Mouse (Mus musculus) spleen, adult 18-20 months (tissue): ENCODE measurements around the gene C1qtnf6.
A peak's percentile ranks its signal among the peaks of the same experiment; 100 is the strongest.

Experiments
- DNase-seq, 2 experiments: peaks; one replicate each; pipeline ENCODE4 v3.0.0; 2022; ENCODE audit warnings: mixed read lengths in 2 of 2

C1qtnf6 gene

GRCm38 (mm10) chr15:78530671-78531450, at the start of gene C1qtnf6:
Gene C1qtnf6, minus strand, starts transcription at chr15:78531416.
- no peak for DNase-seq

- no peak for DNase-seq
These were observed 45.1 kb upstream of the C1qtnf6 start for GRCm38 (mm10) chr15:78576284-78576810.

GRCm38 (mm10) chr15:78572658-78573397, 41.6 kb upstream of the C1qtnf6 start, which contains the start of gene Rac2:
Gene Rac2, minus strand, starts transcription at chr15:78572783.
- DNase-seq = peak; percentile 78 to 82

GRCm38 (mm10) chr15:78572270-78572600, 41.0 kb upstream of the C1qtnf6 start:
- no peak for DNase-seq

DNA sequence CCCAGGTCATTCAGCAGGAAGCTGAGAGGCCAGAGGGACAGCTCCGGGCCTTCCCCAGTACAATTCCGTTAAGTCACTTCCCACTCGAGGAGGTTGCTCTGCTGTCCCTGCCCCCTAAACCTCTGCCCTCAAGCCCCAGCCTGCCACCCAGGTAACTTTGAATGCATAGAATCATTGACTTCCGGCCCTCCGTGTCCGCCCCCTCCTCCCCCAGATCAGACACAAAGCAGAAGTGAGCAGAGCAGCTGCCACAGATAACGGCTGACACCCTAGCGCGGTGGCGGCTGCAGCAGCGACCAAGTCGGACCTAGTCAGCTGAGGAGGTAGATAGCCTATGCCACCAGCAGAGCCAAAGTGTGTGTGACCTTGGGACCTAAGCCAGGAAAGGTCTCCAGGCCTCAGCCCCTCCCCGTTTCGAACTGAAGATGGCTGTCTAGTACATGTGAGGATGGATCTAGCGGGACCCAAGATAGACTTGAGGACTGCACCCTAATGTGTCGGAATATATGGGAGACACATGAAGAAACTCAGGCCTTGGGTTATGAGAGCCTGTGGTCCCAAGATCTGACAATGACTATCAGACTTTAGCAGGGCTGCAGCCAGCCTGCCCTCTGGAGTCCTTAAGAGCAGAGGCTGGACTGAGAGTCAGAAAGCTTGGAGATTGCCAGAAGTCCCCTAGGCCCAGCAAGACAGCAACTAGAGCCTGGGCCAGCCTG, 40.5 kb upstream of the C1qtnf6 start:
- DNase-seq = peak; percentile 81 to 85

GRCm38 (mm10) chr15:78570170-78570569, 39.0 kb upstream of the C1qtnf6 start:
- DNase-seq = no peak

GRCm38 (mm10) chr15:78567608-78568120, 36.4 kb upstream of the C1qtnf6 start:
- peak in 1 of 2 experiments; percentile 14 for DNase-seq

DNA sequence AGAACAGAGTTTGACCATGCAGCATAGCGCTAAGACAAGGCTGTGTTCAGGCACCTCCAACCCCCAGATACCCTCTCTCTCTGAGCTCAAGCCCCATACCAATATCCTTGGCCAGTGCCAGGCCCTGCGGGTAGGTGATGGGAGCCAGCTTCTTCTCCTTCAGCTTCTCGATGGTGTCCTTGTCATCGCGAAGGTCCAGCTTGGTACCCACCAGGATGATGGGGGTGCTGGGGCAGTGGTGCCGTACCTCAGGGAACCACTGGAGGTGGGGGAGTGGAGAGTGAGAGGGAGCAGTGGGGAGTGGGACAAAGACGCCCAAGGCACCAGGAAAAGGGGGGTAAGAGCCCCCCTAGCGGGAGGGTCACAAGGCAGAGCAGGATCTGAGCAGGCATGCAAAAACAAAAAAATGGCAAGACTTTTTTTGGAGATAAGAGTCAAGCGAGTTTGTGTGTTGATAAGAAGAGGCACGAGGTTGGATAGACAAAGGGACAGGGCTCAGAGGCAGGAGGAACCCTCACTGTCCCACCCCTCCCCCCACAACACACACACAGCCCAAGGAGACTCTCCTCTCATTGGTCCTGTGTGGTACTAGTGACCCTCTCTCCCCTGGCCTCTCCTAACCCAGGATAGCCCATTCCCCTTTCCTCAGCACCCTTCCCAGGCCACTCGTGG, 33.7 kb upstream of the C1qtnf6 start:
- peak in 1 of 2 experiments; percentile 20 for DNase-seq

- peak; percentile 67 to 76 for DNase-seq
These were observed 32.7 kb upstream of the C1qtnf6 start for GRCm38 (mm10) chr15:78563937-78564336.

GRCm38 (mm10) chr15:78563344-78563743, 32.1 kb upstream of the C1qtnf6 start:
- DNase-seq = no peak

- no peak for DNase-seq
These were observed 28.1 kb upstream of the C1qtnf6 start for GRCm38 (mm10) chr15:78559141-78559979.

- no peak for DNase-seq
These were observed 26.7 kb upstream of the C1qtnf6 start for GRCm38 (mm10) chr15:78557693-78558535.

- no peak for DNase-seq
These were observed 23.5 kb upstream of the C1qtnf6 start for GRCm38 (mm10) chr15:78554545-78555313.

- DNase-seq = no peak
These were observed 18.0 kb upstream of the C1qtnf6 start for GRCm38 (mm10) chr15:78549189-78549734.

DNA sequence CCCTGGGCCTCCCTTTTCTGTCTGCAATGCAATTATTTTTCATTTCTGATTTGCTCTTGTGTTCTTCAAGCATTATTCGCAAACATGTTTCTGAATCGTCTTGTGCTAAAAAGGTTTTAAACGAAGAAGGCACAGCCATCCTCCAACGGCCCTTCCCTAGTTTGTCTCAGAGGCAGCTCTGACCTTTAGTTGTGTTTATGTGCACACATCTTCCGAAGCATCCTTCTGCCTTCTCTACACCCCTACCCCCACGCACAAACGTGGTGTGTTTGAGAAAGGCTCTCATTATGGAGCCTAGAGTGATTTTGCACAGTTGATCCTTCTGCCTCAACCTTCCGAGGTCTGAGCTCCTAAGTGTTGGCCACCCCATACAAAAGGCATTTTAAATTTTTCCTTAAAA, 17.5 kb upstream of the C1qtnf6 start:
- DNase-seq = no peak

DNA sequence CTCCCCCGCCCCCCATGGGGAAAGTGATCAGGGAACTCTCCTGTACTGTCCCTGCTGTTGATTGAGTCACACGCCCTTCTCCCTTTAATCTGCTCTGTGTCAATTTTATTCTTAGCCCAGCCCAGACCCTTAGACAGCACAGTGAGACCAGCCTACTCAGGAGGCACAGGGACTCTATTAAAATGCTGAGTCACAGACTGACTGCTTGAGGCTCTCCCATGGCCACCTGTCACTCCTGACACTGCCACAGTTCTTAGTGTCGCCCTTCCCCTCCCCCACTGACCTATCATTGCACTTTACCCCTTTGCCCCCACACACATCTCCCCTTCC, 17.1 kb upstream of the C1qtnf6 start:
- DNase-seq = no peak

DNA sequence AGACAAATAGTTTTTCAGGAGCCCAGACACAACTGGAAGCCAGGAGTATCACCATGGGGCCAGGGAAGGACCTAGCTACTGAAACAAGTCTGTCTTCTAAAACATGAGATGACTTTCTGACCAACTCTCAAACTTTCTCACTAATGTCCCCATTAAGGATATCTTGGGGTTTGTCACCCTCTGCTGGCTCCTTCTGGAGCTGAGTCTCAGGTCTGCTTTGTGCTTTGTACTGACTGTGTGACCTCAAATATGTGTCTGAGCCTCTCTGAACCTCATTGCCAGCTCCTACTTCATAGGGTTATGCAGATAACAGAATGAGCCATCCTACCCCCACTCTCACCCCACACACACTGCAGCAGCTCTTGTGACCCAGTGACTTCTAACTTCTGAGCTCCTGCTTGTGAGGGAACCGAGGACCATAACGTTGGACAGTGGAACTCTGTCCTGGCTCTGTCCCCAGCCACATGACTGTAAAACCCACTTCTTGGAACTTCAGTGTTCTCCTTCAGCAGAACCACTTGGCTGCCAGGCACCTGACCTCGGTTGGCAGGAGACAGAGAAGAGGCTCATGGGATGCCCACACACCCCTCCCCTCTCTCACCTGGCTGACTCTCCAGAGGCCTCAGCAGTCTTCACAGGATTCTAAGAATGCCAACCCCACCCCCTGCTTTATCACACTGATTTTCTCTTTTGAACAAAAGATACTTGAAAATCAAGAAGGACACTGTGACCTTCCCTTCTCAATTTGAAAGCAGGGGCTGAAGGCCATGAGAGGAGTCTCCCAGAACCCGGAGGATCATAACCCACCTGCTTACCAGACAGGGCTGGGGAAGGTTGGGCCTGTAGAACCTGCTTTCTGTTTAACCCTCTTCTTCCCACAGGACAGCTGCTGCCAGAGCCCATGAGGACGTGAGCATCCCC, 16.5 kb upstream of the C1qtnf6 start:
- no peak for DNase-seq

GRCm38 (mm10) chr15:78546060-78546459, 14.8 kb upstream of the C1qtnf6 start:
- no peak for DNase-seq
